Mouse (Mus musculus): ENCODE measurements around the gene Stau1.
"Not testable (repeated sequence)": the region's sequence is repeated elsewhere in the genome, so short reads cannot be mapped to it uniquely, and the experiment has no call there.

Stau1 gene

DNA sequence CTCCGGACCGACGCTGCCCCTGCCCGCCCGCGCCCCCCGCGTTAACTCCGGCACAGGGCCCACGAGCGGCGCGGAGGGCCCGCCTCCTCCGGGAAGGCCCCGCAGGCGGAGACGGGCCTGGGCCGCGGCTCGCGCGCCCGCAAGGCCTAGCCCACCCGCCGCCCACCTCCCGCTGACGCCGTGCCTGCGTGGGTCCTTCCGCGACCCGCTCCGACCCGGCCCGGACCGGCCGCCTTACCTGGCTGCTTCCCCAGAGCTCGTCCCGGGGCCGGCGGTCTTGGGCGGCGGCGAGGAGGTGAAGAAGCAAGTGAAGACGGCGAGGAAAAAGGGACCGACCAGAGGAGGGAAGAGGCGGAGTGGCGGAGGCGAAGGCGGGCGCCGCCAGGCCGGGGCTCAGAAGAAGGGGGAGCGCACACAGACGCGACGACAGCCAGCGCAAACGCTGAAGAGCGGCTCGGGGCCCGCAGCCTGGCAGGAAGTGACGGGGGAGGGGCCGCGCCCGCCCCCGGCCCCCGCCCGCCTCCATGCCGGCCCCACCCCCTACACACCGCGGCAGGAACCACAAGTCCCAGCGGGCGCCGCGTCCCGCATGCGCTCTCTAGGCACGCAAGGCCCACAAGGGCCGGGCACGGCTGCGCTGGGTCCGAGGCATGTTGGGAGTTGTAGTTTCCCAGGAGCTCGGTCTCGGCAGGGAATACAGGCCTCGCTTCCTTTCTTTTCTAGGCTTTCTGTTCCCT lies at the start of gene Stau1:
Gene Stau1 (minus strand): TSS at position 504 of the 737 bp plus-strand sequence.
- peak; percentile 73 to 93 for DNase-seq (ENCODE audit: low spot score in 2 of 2)

DNA sequence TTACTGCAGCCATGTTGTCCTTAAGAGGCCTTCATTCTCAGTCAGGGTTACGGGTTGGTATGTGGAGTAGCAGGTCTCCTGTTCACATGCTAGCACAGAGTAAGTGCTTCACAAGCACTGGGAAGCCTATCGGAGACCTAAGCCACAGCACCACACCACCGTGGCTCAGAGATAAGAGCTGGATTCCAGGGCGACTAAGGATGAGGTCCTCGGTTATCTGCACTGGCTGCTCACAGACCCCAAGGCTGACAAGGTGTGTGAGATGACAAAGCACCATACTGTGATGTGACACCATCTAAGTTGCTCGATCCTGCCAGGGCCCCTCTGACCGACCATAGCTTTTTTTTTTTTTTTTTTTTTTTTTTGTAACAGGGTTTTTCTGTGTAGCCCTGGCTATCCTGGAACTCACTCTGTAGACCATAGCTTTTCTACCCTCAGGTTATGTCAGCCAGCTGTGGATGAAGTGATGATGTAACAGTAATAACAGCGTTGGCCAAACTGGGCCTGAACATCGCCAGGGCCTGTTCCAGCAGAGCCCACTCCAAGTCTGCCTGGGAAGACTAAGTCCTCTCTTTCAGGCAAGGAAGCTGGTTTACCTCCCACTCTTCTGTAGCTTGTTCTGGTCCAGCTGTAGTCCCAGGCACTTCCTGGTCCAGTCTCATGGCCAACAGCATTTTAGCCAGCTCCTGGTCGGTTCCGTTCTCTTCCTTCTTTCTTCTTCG lies 47.5 kb upstream of the Stau1 start:
- DNase-seq (ENCODE audit: low spot score in 2 of 2): no peak

DNA sequence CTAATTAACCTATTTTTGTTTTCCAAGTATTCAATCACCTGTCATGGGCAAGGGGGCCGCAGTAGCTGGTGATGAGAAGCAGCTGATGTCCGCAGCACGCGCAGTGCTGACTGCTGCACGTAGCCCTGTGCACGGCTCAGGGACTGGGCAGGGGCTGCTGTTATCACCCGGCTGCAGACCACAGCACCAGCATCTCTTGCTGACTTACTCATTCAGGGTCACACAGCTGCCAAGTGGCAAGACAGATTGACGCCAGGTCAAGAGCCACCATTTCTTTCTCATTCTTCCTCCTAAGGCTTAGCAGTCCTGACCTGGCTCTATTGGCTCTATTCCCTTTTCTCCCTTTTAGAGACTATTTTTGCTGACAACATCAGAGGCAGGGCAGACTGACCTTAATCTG lies 43.3 kb upstream of the Stau1 start:
- DNase-seq (ENCODE audit: low spot score in 2 of 2): no peak

DNA sequence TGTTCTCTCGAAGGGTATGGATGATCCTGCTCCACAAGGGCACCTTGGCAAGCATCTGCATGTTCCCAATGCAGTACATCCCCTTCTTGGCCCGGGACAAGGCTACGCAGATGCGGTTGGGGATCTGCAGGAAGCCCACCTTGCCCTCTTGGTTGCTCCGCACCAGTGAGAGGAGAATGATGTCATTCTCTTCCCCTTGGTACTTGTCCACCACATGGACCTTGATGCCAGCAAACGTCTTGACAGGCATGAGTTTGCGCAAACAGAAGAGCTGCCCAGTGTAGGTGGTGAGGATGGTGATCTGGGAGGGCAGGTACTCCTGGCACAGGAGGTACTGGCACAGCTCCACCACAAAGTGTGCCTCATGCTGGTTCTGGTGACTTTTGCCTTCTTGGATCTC lies 42.6 kb upstream of the Stau1 start:
- DNase-seq (ENCODE audit: low spot score in 2 of 2): no peak

DNA sequence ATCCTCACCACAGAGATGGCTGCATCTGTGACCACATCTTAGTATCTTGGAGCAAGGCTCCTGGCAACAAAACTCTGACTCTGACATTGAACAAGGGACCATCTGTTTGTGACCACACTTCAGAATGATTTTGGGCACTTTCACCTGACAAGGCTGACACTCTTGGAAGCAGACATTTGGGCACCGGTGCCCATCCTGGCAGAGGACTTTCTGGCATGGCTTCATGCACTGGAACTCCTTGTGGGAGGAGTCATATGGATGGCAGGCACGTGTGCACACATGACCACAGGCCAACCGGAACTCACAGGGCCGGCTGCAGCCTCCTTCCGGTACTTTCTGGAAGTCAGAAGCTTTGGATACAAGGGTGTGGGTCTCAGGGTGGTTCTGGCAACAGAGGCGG lies 42.2 kb upstream of the Stau1 start:
- DNase-seq (ENCODE audit: low spot score in 2 of 2): no peak

DNA sequence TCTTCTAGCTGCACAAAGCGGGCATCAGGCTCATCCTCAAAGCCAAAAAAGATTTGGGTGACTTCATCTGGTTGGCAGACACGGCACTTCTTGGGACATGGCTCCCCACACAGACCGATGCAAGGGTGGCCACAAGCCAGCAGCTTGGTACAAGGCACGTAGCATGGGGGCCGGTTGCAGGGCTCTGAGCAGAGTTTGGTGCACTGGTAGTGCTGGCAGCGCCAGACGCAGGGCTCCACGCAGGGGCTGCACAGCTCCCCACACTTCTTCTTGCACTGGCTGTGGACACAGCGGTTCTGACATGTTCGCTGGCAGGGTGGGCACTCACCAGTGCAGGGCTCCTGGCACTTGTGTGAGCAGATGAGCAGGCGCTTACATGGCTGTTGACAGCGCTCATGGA lies 41.6 kb upstream of the Stau1 start:
- DNase-seq (ENCODE audit: low spot score in 2 of 2): no peak

DNA sequence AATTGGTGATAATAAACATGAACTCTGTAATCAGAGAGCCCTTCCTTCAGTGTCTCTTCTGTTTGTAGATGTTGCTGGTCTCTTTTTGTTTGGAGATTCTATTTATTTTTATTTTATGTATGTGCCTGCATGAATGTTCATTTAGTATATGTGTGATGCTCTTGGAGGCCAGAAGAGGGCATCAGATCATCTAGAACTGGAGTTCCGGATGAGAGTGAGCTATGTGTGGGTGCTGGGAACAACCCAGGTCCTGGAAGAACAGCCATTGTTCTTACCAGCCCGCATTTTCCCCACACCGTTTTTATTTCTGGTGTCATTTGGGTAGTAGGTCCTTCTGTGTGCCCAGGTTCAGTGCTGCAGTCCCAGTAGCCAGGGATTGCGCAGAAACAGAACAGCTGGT lies 34.4 kb upstream of the Stau1 start:
- DNase-seq (ENCODE audit: low spot score in 2 of 2): no peak

DNA sequence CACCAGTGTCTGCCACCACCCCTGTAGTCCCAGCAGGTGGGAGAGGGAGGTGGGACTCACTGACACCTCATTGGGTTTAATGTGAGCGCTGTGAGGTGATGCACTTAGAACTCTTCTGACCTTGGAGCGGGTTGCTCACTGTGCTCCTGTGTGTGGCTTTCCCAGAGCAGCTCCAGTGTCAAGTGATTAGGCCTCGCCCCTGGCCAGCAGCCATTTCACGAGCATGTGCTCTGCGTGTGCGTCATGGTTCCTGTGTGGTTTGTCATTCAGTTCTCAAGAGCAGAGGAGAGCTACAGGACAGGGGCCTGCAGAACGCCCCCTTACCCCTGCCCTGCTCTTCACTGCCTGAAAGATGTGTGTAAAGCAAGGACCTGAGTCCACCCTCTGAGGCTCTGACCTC lies 32.5 kb upstream of the Stau1 start:
- DNase-seq (ENCODE audit: low spot score in 2 of 2): no peak

DNA sequence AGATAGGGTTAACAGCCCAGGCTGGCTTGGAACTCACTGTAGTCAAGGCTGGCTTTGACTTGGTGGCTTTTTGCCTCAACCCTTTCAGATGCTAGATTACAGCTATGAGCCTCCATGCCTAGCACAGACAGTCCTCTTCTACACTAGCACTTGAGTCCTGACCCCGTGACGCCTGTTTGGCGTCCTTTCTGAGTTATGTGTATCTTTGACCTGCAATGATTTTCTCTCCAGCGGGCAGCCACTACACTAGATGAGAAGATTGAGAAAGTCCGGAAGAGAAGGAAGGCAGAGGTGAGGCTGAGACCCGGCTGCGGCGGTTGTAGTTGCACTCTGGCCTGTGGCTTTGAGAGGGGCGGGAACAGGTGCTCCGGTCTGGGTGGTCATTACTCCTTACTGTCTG lies 23.3 kb upstream of the Stau1 start:
- DNase-seq (ENCODE audit: low spot score in 2 of 2): no peak

DNA sequence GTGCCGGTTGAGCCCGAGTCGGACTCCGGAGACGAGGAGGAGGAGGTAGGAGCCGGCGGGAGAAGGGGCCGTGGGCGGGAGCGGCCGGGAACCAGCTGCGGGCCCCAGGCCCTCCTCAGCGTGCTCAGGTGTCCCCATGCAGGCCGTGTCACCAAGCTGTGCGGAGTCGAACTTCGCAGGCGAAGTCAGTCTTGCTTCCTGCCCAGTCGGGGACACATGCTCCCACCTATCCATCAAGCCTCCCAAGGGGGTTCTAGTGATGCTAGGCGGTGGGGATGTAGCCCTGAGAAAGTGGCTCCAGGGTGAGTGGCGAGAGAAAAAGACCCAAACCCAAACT lies 19.3 kb upstream of the Stau1 start:
- DNase-seq (ENCODE audit: low spot score in 2 of 2): no peak

DNA sequence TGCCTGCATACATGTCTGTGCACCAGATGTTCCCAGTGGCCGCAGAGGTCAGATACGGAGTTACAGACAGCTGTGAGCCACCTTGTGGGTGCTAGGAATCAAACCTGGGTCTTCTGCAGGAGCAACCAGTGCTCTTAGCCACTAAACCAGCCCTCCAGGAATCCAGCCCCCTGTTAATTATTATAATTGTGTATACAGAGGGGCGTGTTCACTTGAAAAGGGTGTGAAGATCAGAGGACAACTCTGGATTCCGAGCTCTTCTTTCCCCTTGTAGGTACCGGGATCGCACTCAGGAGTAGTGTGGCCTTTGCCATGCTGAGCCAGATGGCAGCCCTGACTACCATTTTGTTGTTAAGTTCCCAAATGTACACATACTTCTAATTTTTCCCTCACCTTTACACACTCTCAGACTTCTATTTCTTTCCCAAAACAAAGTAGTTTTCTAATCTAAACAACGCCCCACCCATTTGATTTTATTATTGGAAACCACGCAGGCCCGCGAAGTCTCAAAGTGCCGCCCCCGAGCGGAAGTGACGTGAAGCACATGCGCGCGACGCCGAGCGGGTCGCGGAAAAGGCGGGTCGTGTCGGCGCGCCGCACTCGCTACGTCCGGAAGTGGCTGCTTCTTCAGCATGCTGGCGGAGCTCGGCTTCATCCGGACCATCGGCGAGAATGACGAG lies 18.7 kb upstream of the Stau1 start, which contains the start of gene Ddx27:
Gene Ddx27 (plus strand): TSS at position 492 of the 680 bp plus-strand sequence.
- peak; percentile 89 to 93 for DNase-seq (ENCODE audit: low spot score in 2 of 2)

DNA sequence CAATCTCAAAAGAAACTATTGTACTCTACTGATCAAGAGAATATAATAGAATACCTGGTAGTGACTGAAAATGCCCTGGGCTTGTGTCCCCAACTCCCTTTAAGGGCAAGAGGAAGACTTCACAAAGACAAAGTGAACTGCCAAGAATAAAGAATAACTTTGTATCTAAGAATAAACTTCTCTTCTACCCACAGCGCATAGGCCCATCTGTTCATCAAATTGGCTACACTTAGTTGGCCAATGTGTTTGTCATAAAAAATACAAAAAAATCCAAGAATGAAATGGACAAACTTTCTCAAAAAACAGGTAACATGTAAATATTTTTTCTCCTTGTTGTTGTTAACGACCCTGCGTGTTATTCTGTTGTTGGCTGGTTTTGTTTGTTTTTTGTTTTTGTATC lies 14.4 kb upstream of the Stau1 start:
- no peak for DNase-seq (ENCODE audit: low spot score in 2 of 2)

DNA sequence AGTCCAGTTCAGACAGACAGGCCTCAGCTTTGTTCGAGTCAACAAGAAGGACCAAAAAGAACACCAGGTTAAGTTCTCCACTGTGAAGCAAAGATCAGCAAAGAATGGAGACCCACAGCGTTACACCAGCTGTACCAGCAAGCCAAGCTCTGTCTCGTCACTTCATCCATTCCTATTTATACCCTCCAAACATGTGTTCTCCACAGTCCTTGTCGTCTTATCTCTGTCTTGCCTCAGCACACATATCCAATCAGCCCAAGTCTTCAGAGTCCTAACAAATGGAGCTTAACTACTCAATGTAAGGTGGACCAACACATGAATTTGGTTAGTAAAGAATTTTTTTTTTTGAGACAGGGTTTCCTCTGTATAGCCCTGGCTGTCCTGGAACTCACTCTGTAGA lies 13.4 kb upstream of the Stau1 start:
- no peak for DNase-seq (ENCODE audit: low spot score in 2 of 2)

DNA sequence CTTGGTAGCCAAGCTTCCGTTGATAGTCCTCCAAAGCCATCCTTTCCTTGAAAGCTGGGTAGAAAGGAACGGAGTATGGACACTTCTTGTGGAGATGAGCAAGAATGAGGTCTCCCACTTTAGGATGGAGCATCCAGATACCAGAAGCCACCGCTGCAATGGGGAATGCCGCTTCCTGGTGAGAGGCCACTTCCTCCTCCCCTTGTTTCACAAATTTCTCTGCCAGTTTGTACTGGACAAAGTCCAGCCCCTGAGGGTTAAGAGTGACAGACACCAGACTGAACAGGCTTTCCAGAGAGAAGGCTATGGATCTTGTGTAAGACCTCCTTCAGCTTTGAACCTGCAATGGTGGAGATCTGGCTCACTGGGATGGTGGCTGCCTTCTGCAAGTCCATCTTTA lies 11.5 kb upstream of the Stau1 start:
- not testable (repeated sequence) for DNase-seq (ENCODE audit: low spot score in 2 of 2)

DNA sequence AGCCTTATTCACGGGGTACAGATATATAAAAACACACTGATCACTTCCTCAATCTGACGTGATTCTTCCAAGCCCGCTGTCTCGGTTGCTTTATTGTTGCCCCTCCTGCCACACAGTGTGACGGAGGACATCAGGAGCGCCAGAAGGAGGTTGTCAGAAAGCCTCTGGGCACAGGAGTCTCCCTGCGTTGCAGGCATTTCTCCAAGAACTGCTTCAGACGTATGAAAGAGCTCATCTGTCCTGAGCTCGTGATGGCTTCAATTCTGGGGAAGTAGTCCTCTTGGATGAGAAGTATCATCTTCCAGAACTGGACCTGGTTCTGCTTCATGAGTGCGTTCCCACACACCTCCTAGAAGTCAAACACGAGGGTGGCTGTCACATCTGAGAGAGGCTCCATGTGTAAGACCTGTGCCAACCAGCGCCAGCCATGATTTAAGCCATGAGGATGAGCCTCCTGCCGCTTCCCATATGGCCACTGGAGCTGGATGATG lies 10.9 kb upstream of the Stau1 start:
- DNase-seq (ENCODE audit: low spot score in 2 of 2): no peak

DNA sequence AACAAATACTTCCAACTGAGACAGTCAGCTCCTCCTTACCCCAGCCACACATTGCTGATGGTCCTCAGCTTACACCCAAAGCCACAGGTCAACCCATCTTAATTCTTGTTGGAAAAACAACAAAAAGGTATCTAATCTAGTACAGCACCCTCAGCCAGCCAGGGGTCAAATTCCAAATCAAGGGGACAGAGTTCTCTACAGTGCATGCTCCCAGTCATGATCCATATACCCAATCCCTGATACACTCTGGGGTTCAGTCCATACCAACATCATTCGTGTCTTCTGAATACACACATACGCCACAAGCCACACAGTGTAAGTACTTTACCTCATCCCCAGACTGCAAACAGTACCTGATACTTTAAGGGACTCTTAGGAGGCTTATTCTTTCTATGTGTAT lies 10.3 kb upstream of the Stau1 start:
- no peak for DNase-seq (ENCODE audit: low spot score in 2 of 2)

DNA sequence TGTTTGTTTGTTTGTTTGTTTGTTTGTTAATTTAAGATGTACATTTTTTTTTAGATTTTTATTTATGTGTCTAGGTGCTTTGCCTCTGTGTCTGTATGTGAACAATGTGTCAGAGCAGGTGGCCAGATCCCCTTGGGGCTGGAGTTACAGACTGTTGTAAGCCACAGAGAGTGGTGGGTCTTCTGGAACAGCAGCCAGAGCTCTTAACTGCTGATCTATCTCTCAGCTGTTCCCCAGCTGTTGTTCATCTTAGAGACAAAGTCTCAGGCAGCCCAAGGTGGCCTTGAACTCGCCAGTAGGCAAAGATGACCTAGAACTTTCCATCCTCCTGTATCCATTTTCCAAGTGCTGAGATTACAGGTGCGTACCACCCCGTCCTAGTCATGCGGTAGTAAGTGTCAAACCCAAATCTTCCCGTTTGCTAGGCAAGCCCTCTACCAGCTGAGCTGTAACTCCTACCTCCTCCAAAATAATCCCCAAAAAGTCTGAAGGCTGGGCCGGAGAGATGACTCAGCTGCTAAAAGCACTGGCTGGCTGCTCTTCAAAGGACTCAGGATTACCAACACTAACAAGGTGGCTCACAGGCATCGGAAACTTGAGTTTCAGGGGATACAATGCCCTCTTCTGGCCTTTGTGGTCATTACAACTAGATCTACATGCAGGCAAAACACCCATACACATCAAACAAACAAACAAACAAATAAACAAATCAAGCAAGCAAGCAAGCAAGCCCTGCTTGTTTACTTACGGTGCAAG lies 8.2 kb upstream of the Stau1 start:
- peak in 1 of 2 experiments; percentile 19 for DNase-seq (ENCODE audit: low spot score in 2 of 2)

DNA sequence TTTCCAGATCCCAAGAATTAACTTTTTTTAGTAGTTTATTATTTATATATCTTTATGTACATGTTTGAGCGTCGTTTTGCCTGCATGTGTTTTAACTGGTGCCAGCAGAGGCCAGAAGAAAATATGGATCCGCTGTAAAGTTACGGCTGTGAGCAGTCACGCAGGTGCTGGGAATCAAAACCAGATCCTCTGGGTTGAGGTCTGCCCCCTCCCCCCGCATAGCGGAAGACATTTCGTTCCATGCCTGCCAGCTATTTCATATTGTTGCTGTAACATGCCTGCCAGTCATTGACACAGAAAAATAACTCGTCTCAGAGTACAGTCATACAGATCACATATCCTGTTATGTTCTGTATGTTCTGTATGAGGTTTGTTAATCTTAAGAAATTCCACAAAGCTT lies 5.4 kb upstream of the Stau1 start:
- DNase-seq (ENCODE audit: low spot score in 2 of 2): no peak

DNA sequence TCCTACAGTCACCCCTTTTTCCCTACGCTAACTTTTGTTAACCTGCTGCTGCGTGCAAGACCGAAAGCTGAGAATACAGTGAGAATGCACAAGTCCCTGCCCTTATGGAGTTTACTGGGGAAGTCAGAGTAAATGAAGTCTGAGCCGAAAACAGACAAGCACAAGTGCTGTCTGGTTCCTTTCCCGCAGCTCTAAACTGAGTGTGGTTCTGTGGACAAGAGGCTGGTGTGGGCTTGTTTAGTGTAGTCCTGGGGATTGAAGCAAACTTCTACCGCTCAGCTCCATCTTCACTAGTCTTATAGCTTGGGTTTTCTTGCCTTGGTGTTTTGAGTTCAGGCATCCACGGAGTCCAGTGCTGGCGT lies 415 bp upstream of the Stau1 start:
- DNase-seq (ENCODE audit: low spot score in 2 of 2): no peak

DNA sequence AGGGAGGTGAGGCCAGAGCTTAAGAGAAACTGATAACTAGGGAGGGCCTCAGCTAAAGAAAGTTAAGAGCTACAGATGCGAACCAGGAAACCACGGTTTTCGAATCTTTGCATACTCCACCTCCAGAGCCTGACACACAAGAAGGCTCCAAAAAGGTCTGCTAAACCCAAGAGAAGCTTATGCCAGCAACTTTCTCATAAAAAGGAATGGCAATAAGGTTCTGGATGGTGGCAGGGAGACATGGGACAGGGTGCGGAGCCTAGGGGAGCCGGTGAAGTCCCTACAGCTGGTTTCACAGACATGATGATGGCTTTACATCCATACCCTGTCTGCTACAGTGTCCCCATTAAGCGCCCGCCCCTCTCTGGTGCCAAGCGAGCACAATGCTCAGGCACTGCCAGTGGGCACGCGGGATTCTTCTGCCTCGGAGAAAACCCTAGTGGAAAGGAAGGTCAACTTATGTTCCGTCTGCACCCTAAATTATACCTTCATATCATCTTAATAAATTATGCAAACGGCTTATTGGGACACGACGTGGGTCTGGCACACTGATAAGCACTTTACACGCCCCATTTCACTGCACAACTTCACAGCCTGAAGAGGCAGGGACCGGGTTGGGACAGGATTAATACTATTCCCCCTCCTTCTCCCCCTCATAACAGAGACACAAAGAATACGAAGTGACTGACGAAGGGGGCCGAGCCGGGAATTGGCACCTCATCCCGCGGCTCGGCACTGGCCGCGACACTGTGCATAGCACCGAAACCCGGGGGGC lies 891 bp downstream of the Stau1 start:
- DNase-seq (ENCODE audit: low spot score in 2 of 2): peak in 1 of 2 experiments; percentile 31

DNA sequence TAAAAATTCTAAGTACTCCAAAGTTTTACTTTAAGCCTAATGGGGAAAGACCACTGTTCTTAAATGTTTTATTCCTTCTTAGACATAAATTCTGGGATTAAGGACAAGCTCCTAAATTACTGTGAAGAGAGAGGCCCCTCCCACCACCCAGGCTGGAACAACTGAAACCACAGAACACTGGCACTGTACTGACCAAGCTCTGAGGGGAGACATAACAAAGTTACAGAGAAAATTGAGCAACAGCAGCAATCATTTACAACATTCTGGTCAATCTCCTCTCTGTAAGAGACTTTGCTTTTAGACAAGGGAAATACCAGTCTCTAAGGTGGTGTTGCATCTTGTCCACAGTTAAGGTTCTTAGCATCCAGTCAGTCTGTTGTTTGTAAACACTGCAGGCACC lies 4.2 kb downstream of the Stau1 start:
- DNase-seq (ENCODE audit: low spot score in 2 of 2): no peak

Measured in urinary bladder, adult 18-20 months (tissue).